Mouse (Mus musculus): Measurements from ENCODE around the gene Tmem189. TPM values are rescaled to one million over a fixed set of nuclear protein-coding genes. Genes with fewer than 3 reads are reported as not detected.

Gene Tmem189
- polyA plus RNA-seq (2017; shearing (Covaris generic)) = 92.1 TPM

DNA sequence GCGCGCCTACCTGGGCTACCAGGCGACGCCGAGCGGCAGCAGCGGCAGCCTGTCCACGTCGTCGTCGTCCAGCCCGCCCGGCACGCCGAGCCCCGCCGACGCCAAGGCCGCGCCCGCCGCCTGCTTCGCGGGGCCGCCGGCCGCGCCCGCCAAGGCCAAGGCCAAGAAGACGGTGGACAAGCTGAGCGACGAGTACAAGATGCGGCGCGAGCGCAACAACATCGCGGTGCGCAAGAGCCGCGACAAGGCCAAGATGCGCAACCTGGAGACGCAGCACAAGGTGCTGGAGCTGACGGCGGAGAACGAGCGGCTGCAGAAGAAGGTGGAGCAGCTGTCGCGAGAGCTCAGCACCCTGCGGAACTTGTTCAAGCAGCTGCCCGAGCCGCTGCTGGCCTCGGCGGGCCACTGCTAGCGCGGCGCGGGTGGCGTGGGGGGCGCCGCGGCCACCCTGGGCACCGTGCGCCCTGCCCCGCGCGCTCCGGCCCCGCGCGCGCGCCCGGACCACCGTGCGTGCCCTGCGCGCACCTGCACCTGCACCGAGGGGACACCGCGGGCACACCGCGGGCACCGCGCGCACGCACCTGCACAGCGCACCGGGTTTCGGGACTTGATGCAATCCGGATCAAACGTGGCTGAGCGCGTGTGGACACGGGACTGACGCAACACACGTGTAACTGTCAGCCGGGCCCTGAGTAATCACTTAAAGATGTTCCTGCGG is at the start of gene Tmem189:
Tmem189 (minus strand) TSS at position 322 of the 718 bp plus-strand sequence.

DNA sequence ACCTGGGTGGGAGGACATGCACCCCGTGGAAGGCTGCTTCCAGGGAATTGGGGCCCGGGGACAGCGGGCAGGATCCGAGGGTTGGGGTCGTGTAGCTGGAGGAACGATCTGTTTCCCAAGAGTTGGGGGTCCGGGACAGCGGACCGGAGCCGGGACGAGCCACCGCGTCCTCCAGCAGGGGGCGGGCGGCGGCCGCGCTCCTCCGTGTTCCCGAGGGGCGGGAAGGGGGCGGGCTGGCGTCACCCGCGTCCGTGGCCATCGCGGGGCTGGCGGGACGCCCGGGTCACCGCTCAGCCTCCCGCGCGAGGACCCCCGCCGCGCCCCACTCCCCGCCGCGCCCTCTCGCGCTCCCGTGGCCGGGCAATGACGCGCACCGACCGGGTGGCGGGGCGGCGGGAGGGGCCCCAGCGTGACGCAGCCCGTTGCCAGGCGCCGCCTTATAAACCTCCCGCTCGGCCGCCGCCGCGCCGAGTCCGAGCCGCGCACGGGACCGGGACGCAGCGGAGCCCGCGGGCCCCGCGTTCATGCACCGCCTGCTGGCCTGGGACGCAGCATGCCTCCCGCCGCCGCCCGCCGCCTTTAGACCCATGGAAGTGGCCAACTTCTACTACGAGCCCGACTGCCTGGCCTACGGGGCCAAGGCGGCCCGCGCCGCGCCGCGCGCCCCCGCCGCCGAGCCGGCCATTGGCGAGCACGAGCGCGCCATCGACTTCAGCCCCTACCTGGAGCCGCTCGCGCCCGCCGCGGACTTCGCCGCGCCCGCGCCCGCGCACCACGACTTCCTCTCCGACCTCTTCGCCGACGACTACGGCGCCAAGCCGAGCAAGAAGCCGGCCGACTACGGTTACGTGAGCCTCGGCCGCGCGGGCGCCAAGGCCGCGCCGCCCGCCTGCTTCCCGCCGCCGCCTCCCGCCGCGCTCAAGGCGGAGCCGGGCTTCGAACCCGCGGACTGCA is 847 bp downstream of the Tmem189 start, which contains the start of gene Cebpb:
Cebpb (plus strand) TSS at position 418 of the 954 bp plus-strand sequence.

DNA sequence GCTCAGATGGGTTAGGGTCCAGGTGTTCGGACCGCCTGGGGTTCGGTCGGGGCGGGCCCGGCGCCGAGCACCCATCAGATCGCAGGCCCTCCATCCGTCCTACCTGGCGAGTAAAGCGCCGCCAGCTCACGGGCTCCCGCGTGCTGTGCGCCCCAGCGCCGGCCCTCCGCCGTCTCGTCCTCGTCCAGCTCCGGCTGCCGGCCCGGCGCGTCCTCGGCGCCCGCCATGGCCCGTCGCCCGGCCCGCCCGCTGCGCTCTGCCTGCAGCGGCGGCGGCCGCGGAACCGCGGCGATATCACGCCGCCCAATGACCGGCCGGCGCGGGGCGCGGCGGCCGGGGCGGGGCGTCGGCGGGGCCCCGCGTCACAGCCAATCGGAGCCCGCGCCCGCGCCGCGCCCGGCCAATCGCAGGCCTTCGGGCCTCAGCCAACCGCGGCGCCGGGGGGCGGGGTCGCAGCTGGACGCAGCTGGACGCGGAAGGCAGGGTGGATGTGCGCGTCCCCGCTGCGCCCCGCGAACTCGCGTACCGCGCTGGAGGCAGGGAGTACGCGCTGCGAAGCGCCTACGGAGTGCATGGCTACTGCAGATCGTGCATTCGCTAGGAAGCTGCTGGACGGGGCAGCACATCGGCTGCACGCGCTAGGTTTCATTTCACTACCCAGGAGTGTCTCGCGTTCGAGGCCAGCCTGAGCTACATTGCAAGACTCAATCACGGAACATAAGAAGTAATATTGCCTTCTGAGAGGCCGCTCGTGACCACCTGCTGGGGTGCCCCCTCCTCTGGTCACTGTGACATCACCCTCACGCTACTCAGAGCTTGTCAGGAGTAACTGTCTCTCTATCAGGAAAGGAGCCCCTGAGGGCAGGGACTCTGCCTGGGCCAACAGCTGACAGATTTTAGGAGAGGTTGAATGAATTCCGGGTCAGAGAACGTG is 28.1 kb downstream of the Tmem189 start, which contains the start of gene Gm20431:
Gm20431 (minus strand) TSS at position 227 of the 934 bp plus-strand sequence.

DNA sequence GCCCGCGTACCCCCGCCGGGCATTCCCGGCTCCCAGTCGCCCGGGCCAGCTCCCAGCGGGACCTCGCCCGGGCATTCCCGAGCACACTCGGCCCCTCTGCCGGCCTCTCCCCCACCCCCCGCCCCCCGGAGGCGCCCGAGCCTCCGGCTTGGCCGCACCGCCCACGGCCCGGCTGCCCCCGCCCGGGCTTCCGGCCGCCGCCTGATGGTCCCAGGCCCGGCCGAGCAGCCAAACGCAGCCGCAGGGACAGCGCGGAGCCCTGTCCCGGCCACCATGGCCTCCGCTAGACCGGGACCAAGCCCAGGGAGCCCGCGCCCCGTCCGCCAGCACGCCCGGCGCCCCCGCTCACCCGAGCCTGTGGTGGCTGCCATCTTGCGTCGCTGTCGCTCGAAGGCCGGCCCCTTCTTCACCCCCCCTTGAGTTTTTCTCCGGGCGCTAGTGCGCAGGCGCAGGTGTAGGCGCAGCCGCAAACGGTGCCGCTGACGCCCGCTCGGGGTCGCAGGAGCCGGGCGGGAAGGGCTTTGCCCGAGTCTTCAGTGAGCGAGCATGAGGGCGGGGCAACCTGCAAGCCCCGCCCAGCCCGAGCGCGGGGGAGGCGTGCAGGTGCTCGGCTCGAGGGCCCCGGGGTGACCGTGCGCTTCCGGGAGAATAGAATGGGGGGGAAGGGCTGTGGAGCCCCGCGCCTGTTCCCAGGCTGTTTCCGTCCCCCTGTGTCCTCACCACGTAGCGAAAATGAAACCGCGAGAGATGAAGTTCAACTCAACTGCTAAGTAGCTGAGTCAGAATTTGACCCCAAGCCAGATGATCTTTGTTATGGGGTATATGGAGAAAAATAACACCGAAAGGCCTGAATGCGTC is 57.8 kb downstream of the Tmem189 start, which contains the start of gene Ube2v1:
Ube2v1 (minus strand) TSS at position 505 of the 858 bp plus-strand sequence.

Other genes with a start within 250 kb of the Tmem189 start
- 189 TPM for gene Rnf114, start 197.2 kb downstream of the Tmem189 start, polyA plus RNA-seq (2017; shearing (Covaris generic))
- 41.9 TPM for gene Spata2, start 196.9 kb downstream of the Tmem189 start, polyA plus RNA-seq (2017; shearing (Covaris generic))
- gene Snai1, start 151.6 kb downstream of the Tmem189 start, polyA plus RNA-seq (2017; shearing (Covaris generic)) = not detected
- gene Ube2v1, start 57.7 kb downstream of the Tmem189 start, polyA plus RNA-seq (2017; shearing (Covaris generic)) = 212 TPM
- gene Gm20431, start 28.3 kb downstream of the Tmem189 start, polyA plus RNA-seq (2017; shearing (Covaris generic)) = 15.4 TPM
- gene Cebpb, start 907 bp downstream of the Tmem189 start, polyA plus RNA-seq (2017; shearing (Covaris generic)) = 156 TPM
- gene Ptpn1, start 242.2 kb upstream of the Tmem189 start, polyA plus RNA-seq (2017; shearing (Covaris generic)) = 186 TPM

All from effector memory CD4-positive, alpha-beta T cell, adult 5 months (primary cell).